Mouse (Mus musculus) liver, embryonic 11.5 days (tissue): ENCODE measurements around the gene Pcsk2. TPM values are rescaled to one million over a fixed set of nuclear protein-coding genes. Genes with fewer than 3 reads are reported as not detected.

Experiments
- ATAC-seq: fragments of 200-750 bp; cut with Nextera tagmentation; replicated peaks from 2 replicates; pipeline ENCODE4 v1.8.0; 2017; ENCODE audit warnings: moderate number of reproducible peaks, mild to moderate bottlenecking, moderate TSS enrichment, moderate library complexity; ENCODE audit not compliant: low FRiP score
- DNase-seq: peaks from one replicate; pipeline ENCODE4 v3.0.0-alpha.2; 2017; ENCODE audit warnings: low spot score
- H3K27ac ChIP-seq: fragments of 300-500 bp; sonication (generic); 2 replicates; pipeline ENCODE4 v1.5.1; 2014; ENCODE audit warnings: mild to moderate bottlenecking, low read depth, low read length, control low read depth
- H3K27me3 ChIP-seq: fragments of 300-500 bp; sonication (generic); replicated peaks from 2 replicates; pipeline ENCODE4 v1.6.1; 2014; ENCODE audit warnings: low read length, mixed read lengths; ENCODE audit not compliant: control insufficient read depth, insufficient read depth
- H3K36me3 ChIP-seq: fragments of 300-500 bp; sonication (generic); 2 replicates; pipeline ENCODE4 v1.6.1; 2014; ENCODE audit warnings: mild to moderate bottlenecking, low read length, moderate library complexity, mixed read lengths; ENCODE audit not compliant: control insufficient read depth, insufficient read depth
- H3K4me1 ChIP-seq: fragments of 300-500 bp; sonication (generic); replicated peaks from 2 replicates; pipeline ENCODE4 v1.6.1; 2014; ENCODE audit warnings: low read length, mixed read lengths; ENCODE audit not compliant: control insufficient read depth, insufficient read depth
- H3K4me2 ChIP-seq: fragments of 300-500 bp; sonication (generic); 2 replicates; pipeline ENCODE4 v1.6.1; 2014; ENCODE audit warnings: mild to moderate bottlenecking, control low read depth, moderate library complexity
- H3K4me3 ChIP-seq: fragments of 300-500 bp; sonication (generic); 2 replicates; pipeline ENCODE4 v1.5.1; 2014; ENCODE audit warnings: low read depth, low read length, control low read depth
- H3K9ac ChIP-seq: fragments of 300-500 bp; sonication (generic); 2 replicates; pipeline ENCODE4 v1.6.1; 2014; ENCODE audit warnings: low read depth, low read length, control low read depth
- H3K9me3 ChIP-seq: fragments of 300-500 bp; sonication (generic); 2 replicates; pipeline ENCODE4 v1.6.1; 2016; ENCODE audit warnings: low read length, inconsistent platforms, mixed read lengths; ENCODE audit not compliant: control insufficient read depth
- WGBS: fragments of 180-500 bp; shearing (Covaris S2); extraction: QIAGEN DNeasy Blood & Tissue Kit; methylation state at CpG from one replicate; pipeline ENCODE4 v1.1.7; 2014; 5-methylcytosine and 5-hydroxymethylcytosine counted together
- polyA plus RNA-seq: library from polyadenylated mRNA; unstranded; fragments of >200 nt; fragmentation: Nextera tagmentation; extraction: Ambion mirVana; gene quantifications from 2 replicates; pipeline ENCODE4 v1.2.1, GENCODE M21; 2014

Gene Pcsk2
- polyA plus RNA-seq, 1 experiment from 2014 or later: 0.56 TPM

DNA sequence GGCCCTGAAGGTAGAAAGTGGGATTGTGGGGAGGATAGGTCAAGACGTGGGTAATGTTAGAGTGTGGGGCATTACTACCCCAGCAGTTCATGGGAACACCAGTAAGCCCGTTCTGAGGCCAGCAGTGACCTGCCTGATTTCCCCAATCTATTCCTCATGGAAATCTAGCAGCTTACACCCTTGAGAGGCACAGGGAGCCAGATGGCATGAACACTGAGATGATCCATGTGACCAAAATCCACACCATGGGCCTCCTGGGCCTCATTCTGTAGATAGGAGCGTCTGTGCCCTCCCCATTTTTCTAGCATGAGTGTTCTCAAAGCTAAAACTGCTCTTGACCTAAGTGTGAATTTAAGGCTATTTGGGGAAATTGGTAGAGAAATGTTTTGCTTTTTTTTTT, 162.2 kb downstream of the Pcsk2 start:
- no peaks in the 10 kb centered on the region for H3K9me3 ChIP-seq
- ATAC-seq: no peak

DNA sequence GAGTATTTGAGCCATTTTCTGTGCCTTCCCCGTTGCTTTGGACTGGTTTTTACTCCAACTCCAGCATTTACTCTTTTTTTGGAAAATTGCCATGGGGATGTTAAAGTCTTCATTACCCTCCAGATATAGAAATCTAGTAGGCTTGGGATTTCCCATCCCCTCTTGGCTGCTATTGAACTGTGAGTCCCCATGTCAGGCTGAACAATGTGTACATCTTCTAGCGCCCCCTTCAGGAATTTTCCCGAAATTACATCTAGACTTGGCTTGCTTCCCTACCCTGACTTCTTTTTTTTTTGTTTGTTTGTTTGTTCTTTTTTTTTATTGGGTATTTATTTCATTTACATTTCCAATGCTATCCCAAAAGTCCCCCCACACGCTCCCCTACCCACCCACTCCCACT, 163.3 kb downstream of the Pcsk2 start:
- Histone ChIP-seq H3K9ac (no peak overlapping the region), H3K9me3 (no peaks in the 10 kb centered on the region), H3K27me3 (no peaks in the 10 kb centered on the region), H3K4me2 (no peak overlapping the region), H3K4me1 (no peaks in the 10 kb centered on the region), H3K36me3 (no peaks in the 10 kb centered on the region), H3K4me3 (no peak overlapping the region), H3K27ac (no peak overlapping the region)
- ATAC-seq (no peak), DNase-seq (no peak)
- 19% methylated on average over 4 of the region's 4 CpGs for WGBS

More for the DNA sequence above, 162.2 kb downstream of the Pcsk2 start:
- DNase-seq: no peak
- Histone ChIP-seq H3K27ac (no peak overlapping the region), H3K36me3 (no peaks in the 10 kb centered on the region), H3K4me1 (no peaks in the 10 kb centered on the region), H3K4me2 (no peak overlapping the region), H3K27me3 (no peaks in the 10 kb centered on the region), H3K9ac (no peak overlapping the region), H3K4me3 (no peak overlapping the region)
- WGBS: 73% methylated on average over 3 of the region's 3 CpGs

GRCm38 (mm10) chr2:143709979-143710378, 164.0 kb downstream of the Pcsk2 start:
- Histone ChIP-seq H3K4me2 (no peak overlapping the region), H3K9me3 (no peaks in the 10 kb centered on the region), H3K4me1 (no peaks in the 10 kb centered on the region), H3K9ac (no peak overlapping the region), H3K4me3 (no peak overlapping the region), H3K27me3 (no peaks in the 10 kb centered on the region), H3K27ac (no peak overlapping the region), H3K36me3 (no peaks in the 10 kb centered on the region)
- ATAC-seq (no peak), DNase-seq (no peak)
- 75% methylated on average over 2 of the region's 2 CpGs for WGBS

DNA sequence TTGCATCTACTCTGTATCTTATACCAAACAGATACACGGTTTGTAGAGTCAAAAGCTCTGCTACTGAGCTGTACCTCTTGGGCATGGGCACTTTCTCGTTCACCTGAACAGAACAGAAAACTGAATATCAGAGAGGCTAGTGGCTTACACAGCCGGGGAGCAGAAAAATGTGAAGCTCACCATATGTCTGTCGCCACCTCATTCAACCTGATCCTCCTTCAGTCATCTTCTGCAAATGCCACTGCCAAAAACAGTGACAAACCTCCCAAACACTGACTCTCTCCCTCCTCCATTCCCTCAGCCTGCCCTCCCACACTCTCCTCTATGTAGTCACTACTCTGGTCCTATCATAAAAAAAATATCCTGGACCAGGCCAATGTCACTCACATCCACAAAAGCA, 165.9 kb downstream of the Pcsk2 start:
- no peaks in the 10 kb centered on the region for H3K36me3 ChIP-seq

GRCm38 (mm10) chr2:143712901-143713300, 166.9 kb downstream of the Pcsk2 start:
- Histone ChIP-seq H3K27me3 (no peaks in the 10 kb centered on the region), H3K9ac (no peak overlapping the region), H3K36me3 (no peaks in the 10 kb centered on the region), H3K9me3 (no peaks in the 10 kb centered on the region), H3K27ac (no peak overlapping the region), H3K4me2 (no peak overlapping the region), H3K4me1 (no peaks in the 10 kb centered on the region), H3K4me3 (no peak overlapping the region)
- DNase-seq: no peak
- 86% methylated on average over 3 of the region's 3 CpGs for WGBS
- no peak for ATAC-seq

More for the DNA sequence above, 165.9 kb downstream of the Pcsk2 start:
- Histone ChIP-seq H3K9me3 (no peaks in the 10 kb centered on the region), H3K4me3 (no peak overlapping the region), H3K9ac (no peak overlapping the region), H3K4me2 (no peak overlapping the region), H3K27me3 (no peaks in the 10 kb centered on the region), H3K27ac (no peak overlapping the region), H3K4me1 (no peaks in the 10 kb centered on the region)
- no peak for ATAC-seq
- 68% methylated on average over 4 of the region's 4 CpGs for WGBS
- DNase-seq: no peak

DNA sequence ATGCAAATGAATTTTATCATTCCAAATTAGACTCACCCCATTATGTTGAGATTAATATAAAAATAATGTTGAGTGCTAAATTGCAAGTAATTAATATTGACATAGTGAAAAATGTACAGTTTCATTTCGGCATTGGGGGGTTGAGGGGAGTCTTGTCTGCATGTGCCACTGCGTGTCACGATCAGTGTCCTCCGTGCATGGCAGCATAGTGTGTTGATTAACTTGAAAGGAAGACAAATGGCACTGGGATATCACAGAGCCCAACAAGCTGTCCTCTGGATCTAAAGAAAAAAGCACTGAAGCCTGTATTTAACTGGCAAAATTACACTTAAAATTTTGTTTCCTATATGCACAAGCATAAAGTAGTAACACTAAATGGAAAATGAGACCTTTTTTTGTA, 167.9 kb downstream of the Pcsk2 start:
- no peak for DNase-seq
- Histone ChIP-seq H3K36me3 (no peaks in the 10 kb centered on the region), H3K27ac (no peak overlapping the region), H3K4me3 (no peak overlapping the region), H3K4me2 (no peak overlapping the region), H3K9ac (no peak overlapping the region), H3K4me1 (no peaks in the 10 kb centered on the region), H3K9me3 (no peaks in the 10 kb centered on the region), H3K27me3 (no peaks in the 10 kb centered on the region)
- 86% methylated on average over 4 of the region's 4 CpGs for WGBS
- ATAC-seq: no peak

GRCm38 (mm10) chr2:143715110-143715509, 169.2 kb downstream of the Pcsk2 start:
- Histone ChIP-seq H3K4me2 (no peak overlapping the region), H3K4me3 (no peak overlapping the region), H3K27me3 (no peaks in the 10 kb centered on the region), H3K4me1 (no peaks in the 10 kb centered on the region), H3K9ac (no peak overlapping the region), H3K9me3 (no peaks in the 10 kb centered on the region), H3K27ac (no peak overlapping the region), H3K36me3 (no peaks in the 10 kb centered on the region)
- DNase-seq (no peak), ATAC-seq (no peak)
- 63% methylated on average over 4 of the region's 4 CpGs for WGBS

- DNase-seq (no peak), ATAC-seq (no peak)
- 12% methylated on average over 4 of the region's 4 CpGs for WGBS
- Histone ChIP-seq H3K9ac (no peak overlapping the region), H3K4me3 (no peak overlapping the region), H3K4me1 (no peaks in the 10 kb centered on the region), H3K9me3 (no peaks in the 10 kb centered on the region), H3K4me2 (no peak overlapping the region), H3K36me3 (no peaks in the 10 kb centered on the region), H3K27me3 (no peaks in the 10 kb centered on the region), H3K27ac (no peak overlapping the region)
These were observed 177.3 kb downstream of the Pcsk2 start for GRCm38 (mm10) chr2:143723231-143723630.

DNA sequence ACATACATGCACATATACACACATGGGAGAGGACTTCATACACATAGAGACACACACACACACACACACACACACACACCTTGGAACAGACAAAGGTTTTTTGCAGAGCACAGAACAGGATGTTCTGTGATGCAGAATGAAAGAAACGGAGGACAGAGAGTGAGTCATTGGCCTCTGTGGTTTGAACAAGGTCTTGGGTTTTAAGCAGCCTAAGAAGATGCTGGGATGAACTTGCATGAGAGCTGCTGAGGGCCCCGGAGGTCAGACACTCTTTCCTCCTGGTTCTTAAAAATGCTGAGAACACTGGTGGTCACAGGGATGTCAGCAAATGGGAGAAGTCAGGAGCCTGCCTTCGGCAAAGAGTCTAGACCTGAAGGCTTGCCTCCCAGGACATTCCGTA, 178.1 kb downstream of the Pcsk2 start:
- Histone ChIP-seq H3K27me3 (no peaks in the 10 kb centered on the region), H3K9me3 (no peaks in the 10 kb centered on the region), H3K36me3 (no peaks in the 10 kb centered on the region), H3K4me1 (no peaks in the 10 kb centered on the region), H3K4me2 (no peak overlapping the region), H3K27ac (no peak overlapping the region), H3K9ac (no peak overlapping the region), H3K4me3 (no peak overlapping the region)
- no peak for DNase-seq
- ATAC-seq: no peak
- WGBS: 75% methylated on average over 4 of the region's 4 CpGs
